Mouse (Mus musculus): ENCODE results near the gene Asic5. TPM values are rescaled to one million over a fixed set of nuclear protein-coding genes. Genes with fewer than 3 reads are reported as not detected.

Gene Asic5
- polyA plus RNA-seq, 1 experiment from 2014 or later, result not detected

DNA sequence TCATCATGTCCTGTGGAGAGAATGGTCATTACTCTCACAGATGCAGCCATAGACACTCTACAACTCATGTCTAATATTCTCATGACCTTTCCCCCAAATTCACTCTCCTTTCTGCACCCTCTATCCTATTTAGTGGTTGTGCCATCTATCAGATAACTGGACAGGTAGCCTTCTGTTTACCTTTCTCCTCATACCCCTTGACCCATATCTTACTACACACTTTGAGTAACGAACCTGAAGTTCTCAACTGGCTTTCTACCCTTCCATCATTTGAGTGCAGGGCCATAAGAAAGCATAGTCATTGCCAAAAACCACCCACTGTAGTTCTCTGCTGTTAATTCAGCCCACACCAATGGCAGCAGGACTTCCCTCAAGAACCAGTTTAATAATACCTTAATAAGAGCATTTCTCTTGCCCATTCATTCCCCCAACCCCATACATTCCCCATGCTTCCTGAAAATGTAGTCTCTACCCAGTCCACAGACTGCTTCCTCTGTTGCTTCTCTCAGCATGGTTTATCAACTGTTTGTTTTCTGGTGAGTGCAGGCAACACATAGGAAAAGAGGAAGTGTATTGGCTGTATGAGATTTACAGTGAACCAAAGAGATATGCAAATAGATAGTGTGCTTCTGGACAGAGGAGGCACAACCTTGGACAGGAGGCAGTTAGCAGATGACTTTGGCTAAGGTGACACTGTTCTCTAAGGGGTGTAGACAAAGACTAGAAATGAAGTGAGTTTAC is 48.1 kb downstream of the Asic5 start:
- no peak overlapping the region for H3K27ac ChIP-seq (ENCODE audit: low read depth)
- no peak overlapping the region for H3K4me2 ChIP-seq
- H3K9ac ChIP-seq, result no peak overlapping the region
- H3K4me1 ChIP-seq (ENCODE audit: insufficient read depth), result no peaks in the 10 kb centered on the region
- ATAC-seq (ENCODE audit: insufficient read depth), result no peak
- peaks cover 20% of the 10 kb centered on the region for H3K36me3 ChIP-seq (ENCODE audit: insufficient read depth)
- no peaks in the 10 kb centered on the region for H3K27me3 ChIP-seq (ENCODE audit: insufficient read depth, low read length)
- no peak for DNase-seq
- no peaks in the 10 kb centered on the region for H3K9me3 ChIP-seq (ENCODE audit: low read depth, low read length)
- no peak for TF ChIP-seq CTCF (IDR thresholded peaks at IDR 0.05; ENCODE audit: low read depth)
- H3K4me3 ChIP-seq (ENCODE audit: low read depth, low read length), result no peak overlapping the region
- WGBS, result 71% methylated on average over 1 of the region's 1 CpGs

DNA sequence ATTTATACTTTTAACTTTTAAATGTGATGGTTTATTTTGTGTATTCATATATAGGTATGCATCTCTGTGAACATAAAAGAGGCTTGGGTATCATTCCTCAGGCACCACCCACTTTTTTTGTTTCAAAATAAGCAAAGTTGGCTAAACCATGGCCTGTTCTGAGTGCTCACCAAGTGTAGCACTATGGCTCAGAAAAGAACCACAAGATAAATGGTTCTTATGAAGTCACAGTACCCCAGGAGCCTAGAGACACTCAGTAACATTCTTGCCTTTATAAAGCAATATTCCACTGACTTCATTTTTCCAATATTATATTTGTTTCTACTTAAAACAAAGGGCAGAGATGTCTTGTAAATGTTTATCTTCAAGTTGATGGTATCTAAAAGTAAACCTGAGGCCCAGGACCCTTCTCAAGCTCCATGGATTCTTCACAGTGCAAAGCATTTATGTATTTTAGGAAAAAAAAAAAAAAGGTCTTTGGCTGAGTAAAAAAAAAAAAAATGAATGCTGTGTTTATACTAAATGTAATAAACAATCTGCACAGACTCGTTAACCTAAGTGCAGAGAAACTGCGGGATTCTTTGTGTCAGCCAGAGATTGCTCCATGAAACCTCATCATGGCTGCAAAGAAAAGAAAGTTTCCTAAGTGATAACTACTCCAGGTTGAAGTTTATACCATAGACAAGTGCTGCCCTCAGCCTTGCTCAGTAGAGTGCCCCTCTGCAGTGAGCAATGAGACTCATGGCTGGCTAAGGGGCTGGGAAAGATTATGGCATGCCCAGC is 54.4 kb downstream of the Asic5 start:
- Histone ChIP-seq H3K27ac (ENCODE audit: low read depth) (peak overlapping the region; percentile 75), H3K4me3 (ENCODE audit: low read depth, low read length) (no peak overlapping the region), H3K4me1 (ENCODE audit: insufficient read depth) (peaks cover 3% of the 10 kb centered on the region; the same call in 1 of the 2 replicates), H3K9me3 (ENCODE audit: low read depth, low read length) (no peaks in the 10 kb centered on the region), H3K9ac (no peak overlapping the region), H3K4me2 (no peak overlapping the region), H3K36me3 (ENCODE audit: insufficient read depth) (peaks cover 61% of the 10 kb centered on the region), H3K27me3 (ENCODE audit: insufficient read depth, low read length) (no peaks in the 10 kb centered on the region)
- WGBS, result 31% methylated on average over 2 of the region's 2 CpGs
- peak; percentile 66 for ATAC-seq (ENCODE audit: insufficient read depth)
- TF ChIP-seq CTCF (IDR thresholded peaks at IDR 0.05; ENCODE audit: low read depth), result no peak
- DNase-seq, result peak; percentile 70

GRCm38 (mm10) chr3:82043676-82044075 is 61.6 kb downstream of the Asic5 start:
- peak; percentile 68 for ATAC-seq (ENCODE audit: insufficient read depth)
- H3K27ac ChIP-seq (ENCODE audit: low read depth), result peak overlapping the region; percentile 55
- H3K4me3 ChIP-seq (ENCODE audit: low read depth, low read length), result no peak overlapping the region
- H3K36me3 ChIP-seq (ENCODE audit: insufficient read depth), result peaks cover 48% of the 10 kb centered on the region
- 28% methylated on average over 6 of the region's 6 CpGs for WGBS
- H3K9me3 ChIP-seq (ENCODE audit: low read depth, low read length), result no peaks in the 10 kb centered on the region
- no peak overlapping the region for H3K9ac ChIP-seq
- no peaks in the 10 kb centered on the region for H3K27me3 ChIP-seq (ENCODE audit: insufficient read depth, low read length)
- TF ChIP-seq CTCF (IDR thresholded peaks at IDR 0.05; ENCODE audit: low read depth), result no peak
- 0 out of 2 replicates have a peak overlapping the region, but pooled peaks have one; percentile 18 for H3K4me2 ChIP-seq
- H3K4me1 ChIP-seq (ENCODE audit: insufficient read depth), result peaks cover 13% of the 10 kb centered on the region
- peak; percentile 81 for DNase-seq

DNA sequence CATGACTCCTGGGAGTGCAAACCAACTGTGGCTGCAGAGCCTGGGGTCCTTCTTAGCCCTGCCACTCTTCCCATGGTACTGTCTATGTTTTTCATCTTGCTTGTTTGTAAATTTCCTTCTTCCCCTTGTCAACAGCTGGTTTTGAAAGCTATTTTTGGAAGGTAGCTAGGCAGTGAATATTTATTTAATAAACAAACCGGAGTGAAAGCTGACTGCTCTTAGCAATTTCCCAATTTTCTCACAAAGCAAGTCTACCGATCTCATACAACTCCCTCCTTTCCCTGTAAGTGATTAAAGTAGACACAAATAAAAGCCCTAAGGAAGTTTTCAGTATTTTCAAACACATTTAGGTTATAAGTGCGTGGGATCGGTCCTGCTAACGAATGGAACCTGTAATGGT is 62.8 kb downstream of the Asic5 start:
- H3K36me3 ChIP-seq (ENCODE audit: insufficient read depth), result peaks cover 37% of the 10 kb centered on the region
- H3K9me3 ChIP-seq (ENCODE audit: low read depth, low read length), result no peaks in the 10 kb centered on the region
- peak; percentile 65 for DNase-seq
- H3K4me1 ChIP-seq (ENCODE audit: insufficient read depth), result peaks cover 24% of the 10 kb centered on the region
- no peak overlapping the region for H3K4me2 ChIP-seq
- WGBS, result 51% methylated on average over 5 of the region's 5 CpGs
- H3K4me3 ChIP-seq (ENCODE audit: low read depth, low read length), result no peak overlapping the region
- no peak for TF ChIP-seq CTCF (IDR thresholded peaks at IDR 0.05; ENCODE audit: low read depth)
- peak overlapping the region; percentile 55 for H3K27ac ChIP-seq (ENCODE audit: low read depth)
- ATAC-seq (ENCODE audit: insufficient read depth), result 0 out of 2 replicates have a peak, but pooled peaks have one; percentile 42
- H3K9ac ChIP-seq, result no peak overlapping the region
- H3K27me3 ChIP-seq (ENCODE audit: insufficient read depth, low read length), result no peaks in the 10 kb centered on the region

GRCm38 (mm10) chr3:82046087-82046486 is 64.0 kb downstream of the Asic5 start:
- Histone ChIP-seq H3K9ac (no peak overlapping the region), H3K4me1 (ENCODE audit: insufficient read depth) (peaks cover 26% of the 10 kb centered on the region), H3K4me3 (ENCODE audit: low read depth, low read length) (no peak overlapping the region), H3K9me3 (ENCODE audit: low read depth, low read length) (no peaks in the 10 kb centered on the region), H3K27me3 (ENCODE audit: insufficient read depth, low read length) (no peaks in the 10 kb centered on the region), H3K27ac (ENCODE audit: low read depth) (0 out of 2 replicates have a peak overlapping the region, but pooled peaks have one; percentile 6), H3K36me3 (ENCODE audit: insufficient read depth) (peaks cover 37% of the 10 kb centered on the region), H3K4me2 (no peak overlapping the region)
- ATAC-seq (ENCODE audit: insufficient read depth) (no peak), DNase-seq (no peak)
- no peak for TF ChIP-seq CTCF (IDR thresholded peaks at IDR 0.05; ENCODE audit: low read depth)
- 71% methylated on average over 8 of the region's 8 CpGs for WGBS

DNA sequence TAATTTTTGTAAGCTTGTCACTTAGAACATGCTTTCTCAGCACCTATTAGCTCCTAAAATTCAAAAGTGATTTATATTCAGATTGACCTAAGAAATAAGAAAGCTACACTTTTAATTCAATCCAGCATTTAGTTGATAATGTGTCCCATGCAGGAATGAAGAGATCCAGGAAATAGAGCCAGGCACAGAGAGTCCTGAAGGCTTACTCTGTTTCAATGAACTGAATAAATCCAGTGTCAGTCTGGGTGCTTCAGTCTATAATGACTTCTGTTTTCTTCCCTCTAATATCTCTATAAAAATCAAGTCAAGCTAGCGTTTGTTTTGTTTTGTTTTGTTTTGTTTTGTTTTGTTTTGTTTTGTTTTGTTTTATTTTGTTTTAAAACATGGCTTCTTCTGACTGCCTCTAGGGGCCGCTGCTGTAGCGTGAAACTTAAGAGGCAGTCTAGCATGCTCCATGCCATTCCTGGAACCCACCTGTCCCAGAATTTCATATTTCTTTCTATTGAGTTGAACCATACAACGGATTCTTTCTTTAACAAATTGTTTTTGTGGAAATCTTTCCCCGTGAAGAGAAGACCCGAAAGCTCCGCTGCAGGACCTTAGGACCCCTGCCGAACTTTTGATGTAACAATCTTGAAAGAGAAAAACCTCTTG is 65.1 kb downstream of the Asic5 start:
- Histone ChIP-seq H3K27ac (ENCODE audit: low read depth) (no peak overlapping the region), H3K4me2 (no peak overlapping the region), H3K4me3 (ENCODE audit: low read depth, low read length) (no peak overlapping the region), H3K9ac (no peak overlapping the region), H3K36me3 (ENCODE audit: insufficient read depth) (peaks cover 35% of the 10 kb centered on the region), H3K9me3 (ENCODE audit: low read depth, low read length) (no peaks in the 10 kb centered on the region), H3K27me3 (ENCODE audit: insufficient read depth, low read length) (no peaks in the 10 kb centered on the region), H3K4me1 (ENCODE audit: insufficient read depth) (peaks cover 32% of the 10 kb centered on the region)
- no peak for ATAC-seq (ENCODE audit: insufficient read depth)
- 34% methylated on average over 8 of the region's 8 CpGs for WGBS
- DNase-seq, result peak; percentile 83
- peak; percentile 78 for TF ChIP-seq CTCF (IDR thresholded peaks at IDR 0.05; ENCODE audit: low read depth)

- Histone ChIP-seq H3K4me3 (ENCODE audit: low read depth, low read length) (no peak overlapping the region), H3K36me3 (ENCODE audit: insufficient read depth) (peaks cover 36% of the 10 kb centered on the region), H3K4me1 (ENCODE audit: insufficient read depth) (peaks cover 32% of the 10 kb centered on the region), H3K9ac (no peak overlapping the region), H3K4me2 (no peak overlapping the region), H3K27me3 (ENCODE audit: insufficient read depth, low read length) (no peaks in the 10 kb centered on the region), H3K27ac (ENCODE audit: low read depth) (no peak overlapping the region), H3K9me3 (ENCODE audit: low read depth, low read length) (no peaks in the 10 kb centered on the region)
- no peak for ATAC-seq (ENCODE audit: insufficient read depth)
- DNase-seq, result no peak
- WGBS, result 72% methylated on average over 4 of the region's 4 CpGs
- TF ChIP-seq CTCF (IDR thresholded peaks at IDR 0.05; ENCODE audit: low read depth), result no peak
These were observed 66.0 kb downstream of the Asic5 start for GRCm38 (mm10) chr3:82048078-82048477.
